Mouse (Mus musculus) cerebellum, adult 2 months (tissue): ENCODE measurements at regions not wholly inside any gene's neighbourhood (a gene's known extent, or its start where the extent isn't known, plus 50 kb on each side); places are given as distances from the start of the nearest gene placed in this dataset.
A peak's percentile ranks its signal among the peaks of the same experiment; 100 is the strongest.

ENCODE experiments used
- CTCF ChIP-seq: fragments of 200-500 bp; IDR thresholded peaks from 2 replicates; pipeline ENCODE4 v1.5.1; 2011; ENCODE audit warnings: low read depth, mild to moderate bottlenecking, control low read depth, low read length, moderate library complexity, borderline replicate concordance; ENCODE audit not compliant: insufficient read depth
- POLR2A ChIP-seq: fragments of 200-500 bp; IDR thresholded peaks from 2 replicates; pipeline ENCODE4 v1.6.1; 2011; ENCODE audit warnings: low read length, control low read depth, borderline replicate concordance; ENCODE audit not compliant: insufficient read depth

DNA sequence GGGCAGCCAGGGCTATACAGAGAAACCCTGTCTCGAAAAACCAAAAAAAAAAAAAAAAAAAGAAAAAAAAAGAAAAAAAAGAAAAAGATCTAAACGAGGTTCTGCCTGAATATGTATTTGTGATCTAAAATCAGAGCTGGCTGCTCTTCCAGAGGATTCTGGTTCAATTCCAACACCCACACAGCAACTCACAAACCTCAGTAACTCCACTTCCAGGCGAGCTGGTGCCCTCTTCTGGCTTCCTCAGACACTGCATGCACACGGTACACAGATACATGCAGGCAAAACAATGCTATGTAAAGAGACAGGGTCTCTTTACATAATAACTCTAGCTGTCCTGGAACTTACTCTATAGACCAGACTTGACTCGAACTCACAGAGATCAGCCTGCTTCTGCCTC, 114.8 kb downstream of the Zfp281 start:
- peak; percentile 62 for TF ChIP-seq CTCF
- TF ChIP-seq POLR2A, result no peak
